Mouse (Mus musculus) heart, adult 18-20 months (tissue): ENCODE results near the gene Cdc37l1. TPM values are rescaled to one million over a fixed set of nuclear protein-coding genes. Genes with fewer than 3 reads are reported as not detected.
"Not testable (repeated sequence)": the region's sequence is repeated elsewhere in the genome, so short reads cannot be mapped to it uniquely, and the experiment has no call there.

ENCODE experiments used
- DNase-seq, 2 experiments: peaks; one replicate each; pipeline ENCODE4 v3.0.0; 2021 to 2022; ENCODE audit warnings: mixed read lengths in 1 of 2
- long read RNA-seq, 2 experiments: library from polyadenylated mRNA; stranded (forward); transcript quantifications; one replicate each; pipeline ENCODE4 v2.0.0; 2021
- total RNA-seq, 2 experiments: library from RNA; stranded (reverse); gene quantifications; 2 replicates each; pipeline ENCODE4 v1.2.3; 2021

Gene Cdc37l1
- 10 to 100 TPM; 63.2 to 82.7 TPM for total RNA-seq
- long read RNA-seq, experiment 1, full-length matches to known transcripts, result 69 of 175 reads
- long read RNA-seq, experiment 1, partial matches to known transcripts, result 1 of 175 reads
- long read RNA-seq, experiment 1, other reads (novel, unspliced or antisense), result 105 of 175 reads
- long read RNA-seq, experiment 2, full-length matches to known transcripts, result 37 of 139 reads
- long read RNA-seq, experiment 2, partial matches to known transcripts, result 2 of 139 reads
- long read RNA-seq, experiment 2, other reads (novel, unspliced or antisense), result 100 of 139 reads

DNA sequence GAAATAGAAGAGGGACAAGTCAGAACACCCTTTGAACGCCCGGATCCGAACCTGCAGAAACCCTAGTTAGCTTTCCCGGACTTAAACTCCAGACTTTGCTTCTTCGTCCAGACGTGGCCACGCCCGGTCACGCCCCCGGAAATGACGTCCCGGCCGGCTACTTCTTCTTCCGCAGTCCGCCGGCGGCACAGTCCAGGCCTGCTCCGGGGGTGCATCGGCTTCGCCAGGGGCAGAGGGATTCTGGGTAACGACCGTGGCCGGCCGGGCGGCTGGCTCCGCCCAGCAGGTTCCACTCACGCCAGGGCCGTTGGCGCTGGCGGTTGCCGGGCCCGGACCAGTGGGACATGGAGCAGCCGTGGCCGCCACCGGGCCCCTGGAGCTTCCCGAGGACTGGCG is at the start of gene Cdc37l1:
TSS of gene Cdc37l1 (plus strand) at position 159 of the 396 bp plus-strand sequence.
- DNase-seq, result peak; percentile 99

DNA sequence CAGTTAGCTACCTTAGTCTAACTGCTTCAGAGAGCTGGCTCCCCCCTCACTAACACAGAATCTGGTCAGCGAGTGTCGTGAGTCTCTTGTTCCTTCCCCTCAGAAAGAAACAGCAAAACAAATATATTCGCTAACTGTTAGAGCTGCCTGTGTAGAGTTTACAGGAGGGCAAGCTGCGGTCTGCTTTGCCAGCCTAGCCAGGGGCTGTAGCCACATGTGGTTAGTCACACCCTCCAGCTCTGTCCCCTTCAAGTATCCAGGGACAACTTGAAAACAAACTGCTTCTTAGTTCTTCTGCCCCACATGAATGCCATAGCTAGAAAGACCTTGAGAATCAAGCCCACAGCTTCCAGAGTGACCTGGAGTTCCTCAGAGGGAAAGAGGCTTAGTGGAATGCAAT is 48.9 kb upstream of the Cdc37l1 start:
- DNase-seq, result no peak

DNA sequence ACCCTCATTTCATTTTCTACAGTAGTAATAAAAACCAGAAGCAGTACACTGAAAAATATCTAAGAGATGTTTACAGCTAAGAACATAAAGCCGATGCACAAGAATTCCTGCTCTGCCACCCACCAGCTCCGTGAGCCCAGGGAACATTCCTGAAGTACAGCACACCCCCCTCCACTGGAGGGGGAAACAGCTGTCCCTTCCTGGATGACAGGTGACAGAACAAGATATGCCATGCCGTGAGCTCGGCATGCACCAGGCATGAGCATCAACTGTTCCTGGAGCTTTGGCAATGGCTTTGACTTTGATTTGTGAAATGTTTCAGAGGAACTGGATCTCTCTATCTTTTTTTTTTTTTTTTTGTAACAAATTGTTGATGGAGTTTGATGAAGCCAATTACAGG is 43.4 kb upstream of the Cdc37l1 start:
- DNase-seq, result peak in 1 of 2 experiments; percentile 25

DNA sequence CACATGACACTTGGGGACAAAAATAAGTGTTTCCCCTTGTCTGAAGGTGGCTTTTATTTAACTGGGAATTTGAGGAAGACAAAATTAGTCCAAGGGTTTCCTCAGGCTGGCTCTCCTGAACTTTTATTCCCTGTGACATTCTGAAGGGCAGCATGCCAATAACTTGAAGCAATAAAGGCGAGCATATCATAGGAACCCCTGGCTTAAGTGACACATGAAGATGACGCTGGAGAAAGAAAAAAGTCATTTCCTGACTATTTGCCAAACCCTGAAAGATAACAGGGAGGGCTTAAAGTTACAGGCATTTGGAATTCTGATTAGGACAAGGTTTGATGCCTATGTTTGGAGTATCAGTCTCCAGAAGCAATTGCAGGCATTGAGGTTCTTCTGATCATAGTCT is 42.8 kb upstream of the Cdc37l1 start:
- DNase-seq, result no peak

DNA sequence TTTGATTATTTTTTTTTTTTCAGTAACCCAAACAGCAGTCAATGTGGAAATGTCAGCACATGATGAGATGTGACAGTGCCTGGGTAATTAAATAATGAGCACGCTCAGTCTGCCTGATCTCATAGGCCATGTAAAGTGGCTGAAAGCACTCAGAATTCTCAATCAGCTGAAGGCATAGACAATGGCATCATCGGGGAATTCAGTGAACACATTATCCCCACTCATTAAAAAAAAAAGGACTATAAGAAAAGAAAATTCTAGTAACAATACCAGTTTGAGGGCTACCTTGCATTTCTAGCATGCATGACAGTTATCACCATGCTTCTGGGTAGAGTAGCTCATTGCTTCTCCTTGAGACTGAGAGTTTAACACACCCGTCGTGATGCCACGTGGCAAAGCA is 38.9 kb upstream of the Cdc37l1 start:
- no peak for DNase-seq

DNA sequence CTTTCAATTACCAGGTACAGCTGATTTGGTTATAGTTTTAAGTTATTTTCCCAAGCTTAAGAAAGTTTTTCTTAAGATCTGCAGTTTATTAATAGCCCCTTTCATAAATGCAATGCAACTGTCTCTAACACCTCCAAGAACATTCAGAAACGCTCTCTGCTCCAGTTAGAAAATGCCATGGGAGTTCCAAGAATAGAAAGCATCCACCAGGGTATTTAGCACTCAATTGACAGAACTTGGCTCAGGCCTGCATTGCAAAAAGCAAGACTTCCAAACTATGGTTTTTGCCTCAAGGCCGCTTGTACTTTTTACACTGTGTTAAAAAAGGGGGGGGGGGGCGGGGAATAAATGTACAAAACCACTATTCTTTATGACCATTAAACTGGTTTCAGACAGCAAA is 27.0 kb upstream of the Cdc37l1 start:
- peak; percentile 30 to 46 for DNase-seq

DNA sequence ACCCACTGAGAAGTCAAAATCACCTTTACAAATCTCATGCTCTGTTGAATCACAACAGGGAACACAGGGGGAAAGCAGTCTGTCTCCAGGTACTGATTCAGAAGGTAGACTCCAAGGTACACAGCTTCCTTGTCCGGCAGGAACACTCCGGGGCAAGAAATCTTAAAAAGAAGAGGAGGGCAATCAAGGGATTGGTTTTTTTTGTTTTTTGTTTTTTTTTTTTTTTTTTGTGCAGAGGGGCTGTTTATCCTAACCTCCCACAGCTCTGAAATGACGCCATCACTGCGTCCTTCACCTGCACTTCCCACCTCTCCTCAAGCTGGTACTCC is 26.7 kb upstream of the Cdc37l1 start:
- DNase-seq, result no peak

DNA sequence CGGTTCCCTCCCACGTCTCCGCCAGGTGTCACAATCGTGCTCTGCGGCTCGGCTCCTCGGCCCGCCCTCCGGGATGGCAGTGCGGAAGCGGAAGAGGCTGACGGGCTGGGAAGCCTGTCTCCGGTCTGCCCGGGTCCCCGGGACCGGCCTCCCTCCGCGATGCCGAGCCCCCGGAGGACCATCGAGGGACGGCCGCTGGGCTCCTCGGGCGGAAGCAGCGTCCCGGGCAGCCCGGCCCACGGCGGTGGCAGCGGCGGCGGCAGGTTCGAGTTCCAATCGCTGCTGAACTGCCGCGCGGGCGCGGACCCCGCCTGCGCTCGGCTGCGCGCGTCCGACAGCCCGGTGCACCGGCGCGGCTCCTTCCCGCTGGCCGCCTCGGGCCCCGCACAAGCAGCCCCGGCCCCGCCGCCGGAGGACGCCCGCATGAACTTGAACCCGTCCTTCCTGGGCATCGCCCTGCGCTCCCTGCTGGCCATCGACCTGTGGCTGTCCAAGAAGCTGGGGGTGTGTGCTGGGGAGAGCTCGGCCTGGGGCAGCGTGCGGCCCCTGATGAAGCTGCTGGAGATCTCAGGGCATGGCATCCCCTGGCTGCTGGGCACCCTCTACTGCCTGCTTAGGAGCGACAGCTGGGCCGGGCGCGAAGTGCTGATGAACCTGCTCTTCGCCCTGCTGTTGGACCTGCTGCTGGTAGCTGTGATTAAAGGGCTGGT is 26.2 kb upstream of the Cdc37l1 start, which contains the start of gene Plpp6:
TSS of gene Plpp6 (plus strand) at position 112 of the 710 bp plus-strand sequence.
- DNase-seq, result peak; percentile 88 to 92

DNA sequence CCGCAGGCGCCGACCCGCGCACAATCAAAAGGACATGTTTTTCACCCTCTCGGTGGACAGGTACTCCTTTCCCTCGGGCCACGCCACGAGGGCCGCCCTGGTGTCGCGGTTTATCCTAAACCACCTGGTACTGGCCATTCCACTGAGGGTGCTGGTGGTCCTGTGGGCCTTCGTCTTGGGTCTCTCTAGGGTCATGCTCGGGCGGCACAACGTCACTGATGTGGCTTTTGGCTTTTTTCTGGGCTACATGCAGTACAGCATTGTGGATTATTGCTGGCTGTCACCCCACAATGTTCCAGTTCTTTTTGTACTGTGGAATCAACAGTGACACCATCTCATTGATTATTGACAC is 25.6 kb upstream of the Cdc37l1 start:
- no peak for DNase-seq

DNA sequence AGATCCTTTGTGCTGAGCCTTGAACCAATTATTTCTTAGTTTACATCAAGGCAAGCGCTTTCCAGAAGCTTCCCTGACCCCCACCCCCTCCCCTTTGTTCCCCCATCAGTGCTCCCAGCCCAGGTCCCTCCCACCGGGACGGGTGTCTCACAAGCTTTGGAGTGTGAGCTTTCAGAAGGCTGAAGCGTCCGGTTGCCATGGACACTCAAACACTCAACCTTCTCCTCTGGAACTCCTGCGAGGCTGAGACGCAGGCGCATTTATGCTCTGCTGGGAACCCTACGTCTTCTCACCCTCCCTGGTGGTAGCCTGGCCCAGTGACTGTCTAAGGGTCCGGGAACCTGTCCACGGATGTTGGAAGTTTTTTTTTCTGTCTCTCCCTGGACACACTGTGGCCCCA is 22.5 kb upstream of the Cdc37l1 start, which contains the start of gene 4430402I18Rik:
TSS of gene 4430402I18Rik (minus strand) at position 149 of the 400 bp plus-strand sequence.
- DNase-seq, result no peak

DNA sequence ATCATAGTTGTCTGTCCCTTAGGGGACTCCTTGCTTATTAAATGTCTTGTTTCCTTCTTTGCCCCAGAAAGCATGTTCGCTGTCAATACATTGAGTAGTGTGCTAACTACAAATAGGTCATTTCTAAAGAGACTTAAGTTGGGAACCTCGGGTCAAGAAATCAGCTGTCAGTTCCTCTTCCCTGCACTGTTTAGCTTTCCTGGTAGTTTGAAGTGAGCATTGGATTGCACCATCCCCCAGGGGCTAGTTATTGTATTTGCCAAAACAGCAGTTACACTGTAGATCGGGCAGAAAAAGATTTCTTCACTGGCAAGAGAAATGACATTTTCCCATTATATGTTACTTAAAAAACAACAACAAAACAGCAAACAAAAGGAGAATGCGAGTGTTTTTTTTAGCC is 22.0 kb upstream of the Cdc37l1 start:
- DNase-seq, result no peak

DNA sequence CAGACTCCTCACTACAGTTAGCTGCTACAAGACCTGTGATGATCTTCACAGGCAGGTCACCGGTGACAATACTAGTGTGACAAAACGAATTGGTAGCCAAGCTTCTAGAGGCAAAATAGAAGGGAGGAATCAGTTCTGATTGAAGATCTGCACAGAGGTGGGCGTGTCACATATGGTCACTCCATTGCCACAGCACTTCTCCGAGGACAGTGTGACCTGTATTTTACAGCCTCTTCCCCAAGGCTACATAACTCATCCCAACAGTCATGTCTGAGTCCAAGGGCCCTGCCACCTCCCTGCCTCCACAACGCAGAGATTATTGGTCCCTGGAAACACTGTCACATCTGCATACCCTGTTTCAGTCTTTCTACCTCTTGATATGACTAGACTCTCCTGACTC is 20.9 kb upstream of the Cdc37l1 start:
- no peak for DNase-seq

DNA sequence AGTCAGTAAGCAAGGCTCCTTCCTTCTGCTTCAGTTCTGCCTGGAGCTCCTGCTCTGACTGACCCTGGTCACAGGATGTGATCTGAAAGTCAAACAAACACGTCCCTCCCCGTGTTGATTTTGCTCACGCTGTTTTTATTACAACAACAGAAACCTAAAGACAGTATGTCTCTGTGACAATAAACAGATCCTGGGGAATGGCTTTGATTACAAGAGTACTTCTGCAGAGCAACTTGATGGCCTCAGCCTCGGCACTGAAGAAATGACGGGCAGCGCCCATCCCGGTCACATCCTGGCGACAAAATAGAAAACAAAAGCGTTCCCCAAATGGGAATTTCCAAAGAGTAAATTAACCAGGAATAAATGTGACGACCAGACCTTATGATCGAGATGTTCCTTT is 19.9 kb upstream of the Cdc37l1 start:
- DNase-seq, result peak; percentile 34 to 58

DNA sequence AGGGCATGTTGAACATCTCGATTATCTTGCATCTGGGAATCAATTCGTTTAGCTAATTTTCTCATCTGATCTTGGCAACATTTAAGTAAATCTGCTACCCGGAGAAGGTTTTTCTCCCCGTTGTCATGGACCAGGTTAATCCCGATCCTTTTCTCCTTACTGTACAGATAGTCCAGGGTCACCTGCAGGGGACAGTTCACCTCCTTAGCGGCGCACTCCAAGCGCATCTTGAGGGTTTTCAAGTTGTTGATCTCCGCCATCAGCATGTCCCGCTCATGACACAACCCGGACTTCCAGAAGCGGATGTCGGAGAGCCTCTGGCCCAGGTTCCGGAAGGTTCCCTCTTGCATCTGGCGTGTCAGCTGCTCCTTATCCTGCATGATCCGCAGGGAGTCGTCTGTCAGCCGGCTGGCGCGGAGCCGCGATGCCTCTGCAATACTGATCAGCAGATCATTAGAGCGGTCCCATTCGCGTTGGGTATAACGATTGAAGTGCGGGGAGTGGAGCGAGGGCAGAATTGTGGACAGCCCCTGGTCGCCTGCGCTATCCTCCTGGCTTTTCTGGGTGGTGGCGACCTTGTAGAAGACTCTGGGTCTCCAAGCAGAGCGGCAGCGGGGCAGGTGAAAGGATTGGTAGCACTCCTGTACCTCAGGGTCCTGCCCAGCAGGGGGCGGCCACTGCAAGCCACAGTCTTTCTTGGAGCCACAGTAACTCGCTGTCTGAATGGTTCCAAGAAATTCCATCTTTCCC is 15.1 kb upstream of the Cdc37l1 start:
- DNase-seq, result peak; percentile 80 to 90

DNA sequence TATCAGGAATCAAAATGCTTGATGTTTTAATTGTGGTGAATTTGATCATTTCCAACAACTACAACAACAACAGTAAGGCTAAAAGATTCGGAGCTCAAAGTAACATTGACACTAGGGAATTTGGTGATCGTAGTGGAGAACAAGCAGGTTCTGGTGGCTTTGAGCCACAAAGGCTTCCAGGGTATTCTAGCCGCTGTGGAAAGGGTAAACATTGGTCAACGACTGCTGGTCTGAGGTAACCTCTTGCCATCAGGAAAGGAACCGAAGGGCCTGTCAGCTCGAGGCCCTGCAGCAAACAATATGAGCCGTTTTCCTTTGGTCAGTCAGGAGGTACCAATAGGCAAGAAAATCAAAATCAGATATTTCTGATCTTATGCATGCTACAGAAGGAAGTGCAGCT is 7.5 kb upstream of the Cdc37l1 start:
- no peak for DNase-seq

DNA sequence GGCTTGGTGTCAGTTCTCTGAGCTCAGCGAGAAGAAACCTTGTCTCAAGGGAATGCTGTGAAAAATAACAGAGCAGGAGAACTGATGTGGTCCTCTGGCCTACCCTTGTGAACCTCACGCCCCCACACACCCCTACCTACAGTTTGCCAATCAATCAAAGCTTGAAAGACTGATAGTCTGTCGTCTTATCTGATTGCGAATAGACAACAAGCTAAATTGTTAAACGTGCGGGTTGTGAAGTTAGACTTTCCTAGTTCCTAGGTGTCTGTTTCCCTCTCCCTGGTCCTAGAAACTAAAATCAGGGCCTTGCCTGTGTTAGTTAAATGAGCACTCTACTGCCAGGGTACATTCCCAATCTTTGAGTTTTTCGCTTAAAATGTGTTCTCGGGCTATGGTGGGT is 637 bp upstream of the Cdc37l1 start:
- DNase-seq, result no peak

DNA sequence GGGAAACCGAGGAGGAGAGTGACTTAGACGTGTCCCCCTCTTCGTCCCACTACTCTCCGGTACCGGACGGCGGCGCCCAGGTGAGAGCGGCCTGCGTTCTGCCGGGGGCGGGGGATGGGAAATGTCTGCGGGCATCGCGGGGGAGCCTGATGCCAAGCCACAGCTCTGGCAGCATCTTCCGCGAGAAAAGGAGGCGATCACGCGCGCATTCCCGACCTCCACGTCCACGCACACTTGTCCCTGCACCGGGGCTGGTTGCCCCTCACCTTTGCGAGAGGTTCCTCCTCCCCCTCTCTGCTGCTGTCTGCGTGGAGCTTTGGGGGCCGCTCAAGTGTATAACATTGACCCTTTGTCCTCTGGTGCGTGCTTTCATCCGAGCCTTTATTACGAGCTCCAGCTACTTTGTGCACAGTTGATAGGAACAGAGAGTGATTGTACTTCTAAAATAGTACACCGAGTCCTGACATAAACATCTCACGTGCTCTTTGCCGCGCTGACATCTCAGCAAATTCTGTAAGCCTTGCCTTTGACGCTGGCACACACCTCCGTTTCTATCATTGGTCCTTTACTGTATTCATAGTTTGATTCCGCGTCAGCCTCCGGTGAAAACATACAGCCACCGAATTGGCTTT is 554 bp downstream of the Cdc37l1 start:
- peak; percentile 66 to 69 for DNase-seq

DNA sequence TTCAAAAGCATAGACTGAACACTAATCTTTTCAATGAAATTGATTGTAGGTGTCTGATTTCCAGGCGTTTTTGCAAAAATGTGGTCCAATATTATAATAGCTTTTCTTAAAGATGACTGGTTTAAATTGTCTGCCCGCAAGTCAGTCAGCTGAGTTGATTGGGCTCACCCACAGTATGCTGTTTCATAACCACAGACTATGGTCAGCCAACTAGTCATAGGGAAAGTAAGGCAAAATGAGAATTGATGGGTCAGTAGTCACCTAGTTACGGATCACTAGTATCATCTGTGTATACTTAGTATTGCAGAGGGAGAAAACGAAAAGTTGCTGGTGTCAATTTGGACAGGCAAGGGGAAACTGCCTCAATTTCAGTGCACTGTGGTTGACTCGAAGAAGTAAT is 1.2 kb downstream of the Cdc37l1 start:
- DNase-seq, result no peak

DNA sequence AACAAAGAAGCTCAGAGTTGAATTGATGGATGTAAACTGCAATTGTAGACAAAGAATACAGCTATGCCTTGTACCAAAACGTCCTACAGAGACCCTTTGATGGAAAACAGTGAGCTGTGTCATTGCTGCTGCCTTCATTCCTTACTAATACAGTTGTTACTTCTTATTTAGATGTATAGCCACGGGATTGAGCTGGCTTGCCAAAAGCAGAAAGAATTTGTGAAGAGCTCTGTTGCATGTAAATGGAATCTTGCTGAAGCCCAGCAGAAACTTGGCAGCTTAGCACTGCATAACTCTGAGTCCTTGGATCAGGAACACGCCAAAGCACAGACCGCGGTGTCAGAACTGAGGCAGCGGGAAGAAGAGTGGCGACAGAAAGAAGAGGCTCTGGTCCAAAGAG is 4.7 kb downstream of the Cdc37l1 start:
- DNase-seq, result peak in 1 of 2 experiments; percentile 66

DNA sequence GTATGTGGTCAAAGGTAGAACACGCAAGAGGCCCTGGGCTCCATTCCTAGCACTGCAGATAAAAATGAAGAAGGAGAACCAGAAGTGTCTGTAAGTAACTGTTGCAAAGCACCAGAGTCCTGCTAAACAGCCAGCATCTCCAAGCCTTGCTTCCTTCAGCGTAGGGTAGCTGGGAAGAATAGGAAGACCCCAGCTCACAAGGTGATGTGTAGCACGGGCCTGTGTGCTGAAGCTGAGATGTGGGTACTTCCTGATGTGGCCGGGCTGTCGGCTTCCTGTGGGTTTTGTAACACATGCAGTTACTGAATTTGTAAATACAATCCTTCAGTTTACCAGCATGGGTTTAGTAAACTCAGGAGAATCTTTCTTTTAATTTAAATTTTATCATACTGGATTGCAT is 5.2 kb downstream of the Cdc37l1 start:
- no peak for DNase-seq

DNA sequence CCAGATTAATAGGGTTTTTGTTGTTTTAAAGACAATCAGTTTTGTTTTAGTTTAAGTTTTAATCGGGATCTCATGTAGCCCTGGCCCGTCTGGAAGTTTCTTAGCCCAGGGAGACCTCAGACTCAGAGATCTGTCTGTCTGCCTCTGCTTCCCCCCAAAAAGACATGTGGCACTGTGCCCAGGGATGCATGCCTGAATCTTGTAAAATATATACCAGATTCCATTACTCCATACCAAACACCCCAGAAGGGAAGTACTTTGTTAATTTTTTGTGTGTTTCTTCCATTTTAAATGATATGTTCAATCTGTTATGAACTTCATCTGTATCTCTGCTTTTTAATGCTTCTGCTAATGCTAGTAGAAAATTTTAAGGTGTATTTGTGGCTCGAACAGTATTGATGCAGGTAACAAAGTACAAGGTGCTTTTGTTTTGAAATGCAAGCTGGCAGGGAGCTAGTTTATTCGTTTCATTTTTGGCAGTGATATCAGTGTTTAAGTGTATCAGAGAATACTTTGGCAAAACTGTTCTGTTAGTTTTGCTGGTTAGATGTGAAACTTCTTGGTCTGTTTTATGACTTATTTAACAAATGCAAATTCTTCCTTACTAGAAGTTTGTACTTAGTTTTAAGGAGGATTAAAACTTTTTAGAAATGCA is 8.0 kb downstream of the Cdc37l1 start:
- no peak for DNase-seq

DNA sequence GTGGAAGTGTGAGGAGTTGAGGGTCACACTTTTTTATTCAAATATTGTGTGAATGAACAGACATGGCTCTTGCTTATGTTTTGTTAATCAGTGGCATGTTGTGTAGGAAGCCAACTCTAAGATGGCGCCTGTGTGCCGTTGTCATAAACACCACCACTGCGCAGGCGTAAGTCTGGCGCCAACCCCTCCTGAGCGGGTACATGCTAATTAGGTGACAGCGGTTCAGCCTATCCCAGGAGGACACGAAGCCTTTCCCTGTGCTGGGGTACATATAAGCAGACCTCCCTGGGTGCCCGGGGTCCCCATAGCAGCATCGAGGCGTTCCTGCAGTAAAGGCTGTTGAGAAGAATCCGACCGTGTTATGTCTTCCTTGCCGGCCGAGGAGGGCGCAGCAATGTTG is 10.2 kb downstream of the Cdc37l1 start:
- DNase-seq, result not testable (repeated sequence)
